Mouse (Mus musculus) mouse trophoblast stem cell (cell line): ENCODE measurements around the gene Msantd2.

ENCODE experiments used
- in situ Hi-C, 2 experiments: fragments of 300-500 bp; cut with MseI, MboI; formaldehyde crosslinking; loops; 2 replicates in 1 of 2; 3 replicates in 1 of 2; pipeline ENCODE4 v1.15.1; 2025

The Msantd2 gene

GRCm38 (mm10) chr9:37568605-37569214, 79.6 kb downstream of the Msantd2 start:
- in situ Hi-C loops, result no loop called here

- in situ Hi-C loops, result no loop called here
Measured at GRCm38 (mm10) chr9:37569231-37569835, 80.2 kb downstream of the Msantd2 start.

GRCm38 (mm10) chr9:37572204-37572876, 83.2 kb downstream of the Msantd2 start:
- in situ Hi-C loops, result no loop called here
